Mouse (Mus musculus): ENCODE measurements around the gene Ino80b. TPM values are rescaled to one million over a fixed set of nuclear protein-coding genes. Genes with fewer than 3 reads are reported as not detected.

Gene Ino80b
- total and polyA plus RNA-seq, 3 experiments = 14.9 to 30.4 (median 26.1) TPM

GRCm38 (mm10) chr6:83108762-83109668 is 16.2 kb downstream of the Ino80b start, which contains the start of gene Mrpl53:
Mrpl53 (plus strand) TSS chr6:83109040.
- dilution Hi-C loops (cut with MboI; ENCODE audit: extremely low pct_ligation_motif_present, extremely low pct_unique_long_range_greater_than_20kb, low sequenced_read_pairs) (no loop called here), in situ Hi-C loops (cut with MboI; ENCODE audit: low pct_ligation_motif_present, low pct_unique_long_range_greater_than_20kb, low sequenced_read_pairs) (no loop called here)
- no peaks in the 10 kb centered on the region for H3K9me3 ChIP-seq (replicated peaks; ENCODE audit: low read length)
- H3K27ac ChIP-seq (ENCODE audit: insufficient read depth, low read depth) = peak within 1 kb of the TSS; percentile 83
- TF ChIP-seq POLR2AphosphoS2 (IDR thresholded peaks at IDR 0.05; ENCODE audit: low read depth, low read length) = peak; percentile 78; the same call in 1 of the 2 replicates
- TF ChIP-seq HCFC1 (IDR thresholded peaks at IDR 0.05; ENCODE audit: low read depth, low read length) = peak; percentile 95
- TF ChIP-seq UBTF (IDR thresholded peaks at IDR 0.05; ENCODE audit: low read depth, low read length) = 0 out of 2 replicates have a peak, but pooled peaks have one; percentile 63
- peak; percentile 74; the same call in 1 of the 2 replicates for TF ChIP-seq MXI1 (IDR thresholded peaks at IDR 0.05; ENCODE audit: low read depth, low read length)
- no peak for TF ChIP-seq PAX5 (IDR thresholded peaks at IDR 0.05; ENCODE audit: low read length)
- TF ChIP-seq SIN3A (IDR thresholded peaks at IDR 0.05; ENCODE audit: low read length) = peak; percentile 73
- no peak for TF ChIP-seq ZKSCAN1 (IDR thresholded peaks at IDR 0.05; ENCODE audit: borderline replicate concordance, low read depth, low read length)
- TF ChIP-seq TCF12 (IDR thresholded peaks at IDR 0.05; ENCODE audit: low read depth, low read length) = peak; percentile 82
- no peak for TF ChIP-seq USF2 (conservative IDR thresholded peaks at IDR 0.05; ENCODE audit: low read depth, low read length)
- TF ChIP-seq ELF1 (IDR thresholded peaks at IDR 0.05; ENCODE audit: low read depth, low read length) = peak; percentile 80
- no peak for TF ChIP-seq USF1 (IDR thresholded peaks at IDR 0.05; ENCODE audit: low read depth, low read length)
- TF ChIP-seq BHLHE40 (IDR thresholded peaks at IDR 0.05; ENCODE audit: low read depth, low read length) = no peak
- TF ChIP-seq ZNF384 (IDR thresholded peaks at IDR 0.05; ENCODE audit: low read depth, low read length) = no peak
- TF ChIP-seq ETS1 (conservative IDR thresholded peaks at IDR 0.05; ENCODE audit: low read depth, low read length) = no peak
- peak; percentile 45 for TF ChIP-seq IRF4 (IDR thresholded peaks at IDR 0.05; ENCODE audit: low read depth, low read length)
- TF ChIP-seq CHD1 (IDR thresholded peaks at IDR 0.05; ENCODE audit: low read depth, low read length) = no peak
- TF ChIP-seq SMC3 (IDR thresholded peaks at IDR 0.05; ENCODE audit: low read depth, low read length) = no peak
- peak; percentile 70; the same call in 1 of the 2 replicates for TF ChIP-seq ZMIZ1 (IDR thresholded peaks at IDR 0.05; ENCODE audit: low read depth, low read length)
- no peak for TF ChIP-seq ZC3H11A (IDR thresholded peaks at IDR 0.05; ENCODE audit: low read depth, low read length)
- peak; percentile 94; the same call in 1 of the 2 replicates for TF ChIP-seq KAT2A (IDR thresholded peaks at IDR 0.05; ENCODE audit: insufficient replicate concordance, low read length)
- TF ChIP-seq MAFK (IDR thresholded peaks at IDR 0.05; ENCODE audit: insufficient replicate concordance, low read length) = no peak
- peak; percentile 82 for TF ChIP-seq TBP (conservative IDR thresholded peaks at IDR 0.05; ENCODE audit: low read depth, low read length)
- TF ChIP-seq JUN (IDR thresholded peaks at IDR 0.05; ENCODE audit: insufficient read depth, low read depth, low read length) = no peak
- no peak for TF ChIP-seq E2F4 (IDR thresholded peaks at IDR 0.05; ENCODE audit: insufficient replicate concordance, low read depth, low read length)
- TF ChIP-seq NRF1 (IDR thresholded peaks at IDR 0.05; ENCODE audit: low read depth, low read length) = peak; percentile 51; the same call in 1 of the 2 replicates
- TF ChIP-seq MAX (IDR thresholded peaks at IDR 0.05; ENCODE audit: low read length) = 0 out of 2 replicates have a peak, but pooled peaks have one; percentile 14
- no peak; the same call in 1 of the 2 replicates for TF ChIP-seq GABPA (IDR thresholded peaks at IDR 0.05; ENCODE audit: insufficient replicate concordance, low read depth, low read length)
- peak; percentile 87 for TF ChIP-seq POLR2A (IDR thresholded peaks at IDR 0.05; ENCODE audit: low read depth, low read length)
- no peak for TF ChIP-seq EP300 (IDR thresholded peaks at IDR 0.05; ENCODE audit: low read length)
- no peak for TF ChIP-seq JUND (conservative IDR thresholded peaks at IDR 0.05; ENCODE audit: low read depth, low read length)
- peak; percentile 91 for TF ChIP-seq NELFE (IDR thresholded peaks at IDR 0.05; ENCODE audit: low read depth, low read length)
- TF ChIP-seq RCOR1 (conservative IDR thresholded peaks at IDR 0.05; ENCODE audit: low read depth, low read length) = no peak
- TF ChIP-seq MYC (IDR thresholded peaks at IDR 0.05; ENCODE audit: low read depth, low read length) = no peak
- TF ChIP-seq CHD2 (IDR thresholded peaks at IDR 0.05; ENCODE audit: low read length) = peak; percentile 93
- TF ChIP-seq MEF2A (IDR thresholded peaks at IDR 0.05; ENCODE audit: borderline replicate concordance, low read depth, low read length) = peak; percentile 45; the same call in 1 of the 2 replicates
- TF ChIP-seq CTCF (conservative IDR thresholded peaks at IDR 0.05 in 1 of 2, IDR thresholded peaks at IDR 0.05 in 1 of 2; ENCODE audit: low read depth in 2 of 2, low read length in 2 of 2) = no peak
- no peak for TF ChIP-seq MAZ (IDR thresholded peaks at IDR 0.05; ENCODE audit: low read depth, low read length)
- TF ChIP-seq RAD21 (IDR thresholded peaks at IDR 0.05; ENCODE audit: low read depth, low read length) = no peak
- peak within 1 kb of the TSS; percentile 70 to 100 (median 99) for H3K4me3 ChIP-seq (replicated peaks in 1 of 3; ENCODE audit: low read depth in 2 of 3, low read length in 2 of 3, poor library complexity in 1 of 3)
- H3K4me2 ChIP-seq (ENCODE audit: insufficient read depth, low read depth, poor library complexity, severe bottlenecking) = peak within 1 kb of the TSS; percentile 80
- H3K9ac ChIP-seq (ENCODE audit: insufficient read depth, low read depth) = peak within 1 kb of the TSS; percentile 77
- H3K79me2 ChIP-seq (replicated peaks; ENCODE audit: control insufficient read depth, extremely low read depth, insufficient read depth, poor library complexity, severe bottlenecking) = peaks cover 15% of the 10 kb centered on the region
- H3K36me3 ChIP-seq (replicated peaks in 1 of 2; ENCODE audit: control insufficient read depth in 1 of 2, insufficient read depth in 1 of 2, low read length in 1 of 2) = peaks cover 9 to 52% of the 10 kb centered on the region in 2 experiments
- H3K4me1 ChIP-seq (ENCODE audit: control insufficient read depth in 1 of 2, insufficient read depth in 2 of 2) = peaks cover 8 to 40% of the 10 kb centered on the region in 2 experiments
- H3K27me3 ChIP-seq (replicated peaks) = no peaks in the 10 kb centered on the region
- DNase-seq (ENCODE audit: extremely low read depth) = peak; percentile 63

Measured in CH12.LX (cell line).